Mouse (Mus musculus): ENCODE data around the gene Mtcl1. TPM values are rescaled to one million over a fixed set of nuclear protein-coding genes. Genes with fewer than 3 reads are reported as not detected.
A peak's percentile ranks its signal among the peaks of the same experiment; 100 is the strongest.

The Mtcl1 gene
- 1 to 10 TPM; 4.4 to 4.6 TPM for total RNA-seq (2021)
- long read RNA-seq, experiment 1, partial matches to known transcripts: 2 of 2 reads
- long read RNA-seq, experiment 1, other reads (novel, unspliced or antisense): 0 of 2 reads
- long read RNA-seq, experiment 2, full-length matches to known transcripts: 1 of 3 reads
- long read RNA-seq, experiment 2, partial matches to known transcripts: 2 of 3 reads
- long read RNA-seq, experiment 2, other reads (novel, unspliced or antisense): 0 of 3 reads

DNA sequence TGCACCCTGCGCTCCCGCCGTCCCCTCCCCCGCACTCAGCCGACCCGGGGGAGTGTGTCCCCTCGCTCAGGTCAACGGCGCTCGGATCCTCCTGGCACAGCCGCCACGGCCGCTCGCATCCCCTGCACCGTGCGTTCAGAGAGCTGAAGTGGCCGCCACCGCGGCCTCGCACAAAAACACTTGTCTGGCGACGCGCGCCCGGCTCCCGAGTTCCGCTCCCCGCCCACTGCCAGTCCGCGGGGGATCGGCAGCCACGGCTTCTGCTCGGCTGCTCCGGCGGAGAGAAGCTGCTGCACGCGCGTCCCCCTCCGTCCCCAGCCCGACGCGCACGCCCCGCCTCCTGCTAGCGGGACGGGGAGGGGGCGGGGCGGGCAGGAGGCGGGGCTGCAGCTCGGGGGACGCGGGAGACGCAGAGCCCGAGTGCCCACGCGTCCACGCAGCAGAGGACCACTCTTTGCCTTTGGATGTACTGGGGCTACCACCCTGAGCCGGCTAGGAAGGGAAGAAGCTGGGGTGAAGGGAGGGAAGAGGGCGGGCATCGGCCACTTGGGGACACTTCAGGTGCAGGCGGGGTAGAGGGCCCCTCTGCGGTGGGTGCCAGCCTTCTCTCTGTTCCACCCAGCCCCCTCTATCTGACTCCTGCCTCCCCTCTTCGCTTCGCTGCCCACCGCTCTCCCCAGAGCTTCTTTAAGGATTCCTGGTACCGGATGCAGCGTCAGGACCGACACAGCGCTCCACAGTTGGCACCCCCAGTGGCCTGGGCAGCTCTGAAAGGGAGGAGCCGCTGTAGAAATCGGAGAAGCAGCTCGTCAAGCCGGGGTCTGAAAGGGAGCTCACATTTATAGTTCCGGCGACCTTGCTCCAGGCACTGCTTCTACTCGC lies at the start of gene Mtcl1:
Gene Mtcl1, minus strand, starts transcription at position 291 of the 882 bp plus-strand sequence.
- DNase-seq: peak; percentile 69 to 82
- intact Hi-C loops (cut with DNase I): loop anchor here (2.0 kb wide), 2 partner anchors 35 to 215 kb away; no protein-coding TSS in a partner anchor

DNA sequence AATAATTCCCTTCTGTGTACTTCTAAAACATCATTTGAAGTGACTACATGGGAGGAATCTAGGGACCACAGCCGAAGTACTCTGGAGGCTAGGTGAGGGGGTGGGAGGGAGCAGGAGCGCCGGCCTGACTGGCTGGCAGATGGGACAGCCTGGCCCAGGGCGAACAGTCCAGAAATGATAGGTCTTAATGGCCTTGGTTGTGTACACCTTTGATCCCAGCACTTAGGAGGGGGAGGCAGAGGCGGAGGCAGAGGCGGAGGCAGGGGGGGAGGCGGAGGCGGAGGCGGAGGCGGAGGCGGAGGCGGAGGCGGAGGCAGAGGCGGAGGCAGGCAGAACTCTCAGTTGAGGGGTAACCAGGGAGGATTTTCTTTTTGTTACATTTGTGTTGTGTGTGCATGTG lies 49.0 kb upstream of the Mtcl1 start:
- DNase-seq: no peak
- intact Hi-C loops (cut with DNase I): no loop called here

DNA sequence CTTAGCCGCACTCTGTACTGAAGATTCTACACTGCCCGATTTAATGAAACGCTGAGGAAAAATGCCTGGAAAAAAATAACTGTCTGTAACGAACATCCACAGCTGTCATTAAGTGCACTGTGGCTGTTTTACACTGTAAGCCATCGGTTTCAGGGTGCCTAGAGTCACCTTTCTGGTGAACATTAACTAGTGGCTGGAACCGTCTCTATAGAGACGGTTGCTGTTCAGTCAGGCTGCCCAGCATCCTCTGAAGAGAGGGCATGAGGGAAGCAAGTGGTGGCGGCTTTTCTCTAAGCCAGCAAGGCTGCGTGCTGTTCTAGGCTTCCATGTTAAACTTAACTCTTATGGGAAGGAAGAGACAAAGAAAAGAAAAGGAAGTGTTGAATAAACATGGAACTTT lies 47.0 kb upstream of the Mtcl1 start:
- DNase-seq: no peak
- intact Hi-C loops (cut with DNase I): no loop called here

GRCm38 (mm10) chr17:66490022-66490601 lies 40.6 kb upstream of the Mtcl1 start:
- DNase-seq: peak; percentile 40 to 68
- intact Hi-C loops (cut with DNase I): loop anchor here (1.0 to 5.0 kb wide), 2 partner anchors 255 to 333 kb away; no protein-coding TSS in a partner anchor

DNA sequence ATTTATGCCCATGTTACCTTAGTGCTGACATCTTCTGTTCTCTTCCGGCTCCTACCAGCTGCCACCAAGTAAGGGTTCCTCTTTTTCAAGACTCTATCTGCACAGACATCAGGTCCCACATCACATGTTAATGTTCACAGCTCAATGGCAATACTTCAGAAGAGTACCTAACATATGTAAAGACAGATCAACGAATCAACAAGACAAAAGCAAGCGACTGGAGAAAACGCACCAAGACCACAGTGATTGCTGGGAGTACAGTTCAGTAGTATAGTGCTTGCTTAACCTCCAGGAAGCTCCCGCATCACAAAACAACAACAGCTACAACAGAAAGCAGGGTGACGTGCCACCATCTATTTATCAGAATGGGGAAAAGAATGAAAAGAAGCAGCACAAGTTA lies 37.0 kb upstream of the Mtcl1 start:
- DNase-seq: no peak
- intact Hi-C loops (cut with DNase I): no loop called here

DNA sequence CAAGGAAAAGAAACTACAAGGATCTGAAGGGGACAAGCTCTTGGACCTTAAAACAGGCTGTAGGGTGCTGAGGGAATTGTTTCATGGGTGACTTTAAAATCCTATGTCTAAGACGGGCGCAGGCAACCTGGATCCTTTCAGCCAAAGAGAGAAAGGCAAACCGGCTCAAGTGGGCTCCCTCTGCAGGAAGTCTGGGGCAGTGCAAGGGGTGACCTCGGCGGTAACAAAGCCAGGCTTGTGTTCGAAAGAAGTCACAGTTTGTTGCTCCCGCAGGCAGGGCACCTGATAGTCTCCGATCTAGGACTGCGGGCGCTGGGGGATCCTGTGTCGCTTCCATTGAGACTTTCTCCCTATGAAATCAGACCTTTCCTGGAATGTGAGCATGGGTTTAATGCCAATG lies 36.2 kb upstream of the Mtcl1 start:
- intact Hi-C loops (cut with DNase I): loop anchor here (1.0 to 2.0 kb wide), 2 partner anchors 35 to 250 kb away; no protein-coding TSS in a partner anchor
- DNase-seq: peak; percentile 72 to 85

DNA sequence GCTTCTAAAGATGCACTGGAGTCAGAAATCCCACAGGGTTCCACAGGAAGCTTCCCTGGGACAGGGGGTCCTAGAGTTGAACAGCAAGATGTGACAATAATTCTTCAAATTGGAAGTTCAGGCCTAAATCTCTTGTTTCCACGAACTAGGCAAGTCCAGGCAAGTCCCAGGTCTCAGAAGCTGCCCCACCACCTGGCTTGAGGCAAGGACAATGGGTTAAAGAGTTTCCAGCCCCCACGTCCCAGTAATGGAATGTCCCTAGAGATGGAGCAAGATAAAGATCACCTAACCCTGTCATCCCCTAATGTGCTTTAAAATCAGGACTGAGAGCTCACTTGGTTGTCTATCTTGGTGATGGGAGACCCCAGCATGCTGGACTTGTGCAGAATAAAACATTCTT lies 35.4 kb upstream of the Mtcl1 start:
- DNase-seq: no peak
- intact Hi-C loops (cut with DNase I): loop anchor here (1.0 to 2.0 kb wide), 2 partner anchors 34 to 250 kb away; no protein-coding TSS in a partner anchor

DNA sequence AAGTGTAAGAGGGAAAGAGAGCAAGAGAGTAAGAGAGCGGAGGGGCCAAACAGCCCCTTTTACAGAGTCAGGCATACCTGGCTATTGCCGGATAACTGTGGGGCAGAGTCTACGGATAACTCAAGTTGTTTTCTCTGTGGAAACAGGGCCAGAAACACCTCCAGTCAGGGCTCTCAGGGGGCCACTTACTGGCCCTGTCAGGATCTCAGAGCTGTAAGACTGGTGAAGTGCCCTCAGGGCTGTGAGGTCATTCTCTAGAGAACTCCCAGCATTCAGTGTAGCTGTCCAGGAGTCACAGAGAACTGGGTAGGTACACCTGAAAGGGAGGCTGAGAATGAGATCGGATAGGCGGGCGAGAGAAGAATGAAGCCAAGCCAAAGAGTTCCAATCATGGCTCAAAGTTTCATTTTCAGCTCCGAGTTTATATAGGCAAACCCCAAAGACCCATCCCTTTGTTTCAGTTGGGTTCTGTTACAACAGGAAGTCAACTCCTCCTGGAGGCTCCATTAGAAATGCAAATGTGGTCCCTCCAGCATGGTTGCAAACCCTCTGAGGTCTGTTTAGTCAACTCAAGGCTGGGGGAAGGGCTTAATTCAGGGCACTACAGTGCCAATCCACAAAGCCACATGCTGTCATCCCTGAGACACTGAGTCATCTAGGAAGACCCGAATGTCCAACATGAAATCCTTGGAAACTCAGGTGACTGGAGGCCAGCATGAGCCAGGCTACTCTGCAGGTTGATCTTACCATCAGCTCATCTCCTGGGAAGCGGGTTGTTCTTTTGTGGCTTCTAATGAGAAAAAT lies 34.3 kb upstream of the Mtcl1 start:
- DNase-seq: no peak
- intact Hi-C loops (cut with DNase I): loop anchor here (2.0 kb wide), 1 partner anchor 33 kb away; no protein-coding TSS in a partner anchor

DNA sequence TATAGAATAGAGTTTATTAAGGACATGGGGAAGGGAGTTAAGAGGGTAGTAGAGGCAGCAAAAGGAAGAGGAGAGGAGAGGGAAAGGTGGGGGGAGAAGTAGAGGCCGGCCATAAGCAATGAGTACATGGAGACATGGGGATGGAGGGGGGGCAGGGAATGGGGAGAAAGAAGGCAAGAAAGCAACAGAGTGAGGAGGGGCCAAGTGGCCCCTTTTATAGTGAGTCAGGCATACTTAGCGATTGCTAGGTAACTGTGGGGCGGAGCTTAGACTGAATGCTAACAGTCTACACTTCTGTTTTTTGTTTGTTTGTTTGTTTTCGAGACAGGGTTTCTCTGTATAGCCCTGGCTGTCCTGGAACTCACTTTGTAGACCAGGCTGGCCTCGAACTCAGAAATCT lies 31.7 kb upstream of the Mtcl1 start:
- intact Hi-C loops (cut with DNase I): no loop called here

DNA sequence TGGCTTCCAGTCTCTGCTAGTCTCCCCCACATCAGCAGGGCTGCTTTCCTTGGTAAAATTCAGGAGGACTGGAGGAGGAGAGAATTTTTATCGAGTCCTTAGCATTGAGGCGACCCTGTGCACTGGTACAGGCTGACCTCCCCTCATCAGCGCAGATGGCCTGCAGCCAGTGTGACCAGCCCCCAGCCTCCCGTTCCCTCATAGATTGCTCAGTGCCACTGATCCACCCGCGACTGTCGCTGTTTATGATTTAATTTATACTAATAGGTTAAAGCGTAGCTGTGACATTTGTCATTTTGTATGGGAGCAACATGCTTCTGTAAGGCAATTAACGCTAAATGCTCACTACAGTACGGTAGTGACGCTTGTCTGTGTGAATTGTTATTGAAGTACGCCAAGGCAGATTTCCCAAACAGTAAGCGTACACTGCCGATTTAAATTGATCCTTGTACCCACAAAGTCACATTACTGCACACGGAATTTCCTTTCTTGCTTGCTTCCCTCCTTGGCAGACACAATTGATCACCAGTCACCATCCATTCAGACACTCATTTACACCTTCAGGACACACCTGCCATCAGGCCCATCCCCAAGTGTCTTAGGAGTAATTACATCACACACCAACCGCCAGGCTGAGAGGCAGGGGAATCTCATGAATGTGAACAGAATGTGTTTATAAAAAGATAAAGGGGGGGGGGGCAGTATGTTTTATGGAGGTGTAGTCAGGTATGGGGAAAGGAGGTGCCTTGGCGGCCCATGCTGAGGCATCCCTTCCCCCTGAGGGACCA lies 31.1 kb upstream of the Mtcl1 start:
- intact Hi-C loops (cut with DNase I): no loop called here
- DNase-seq: no peak

More for the DNA sequence above, 31.7 kb upstream of the Mtcl1 start:
- no peak for DNase-seq

- peak; percentile 20 for DNase-seq
- intact Hi-C loops (cut with DNase I): no loop called here
Observed at GRCm38 (mm10) chr17:66479813-66480490, 30.4 kb upstream of the Mtcl1 start.

DNA sequence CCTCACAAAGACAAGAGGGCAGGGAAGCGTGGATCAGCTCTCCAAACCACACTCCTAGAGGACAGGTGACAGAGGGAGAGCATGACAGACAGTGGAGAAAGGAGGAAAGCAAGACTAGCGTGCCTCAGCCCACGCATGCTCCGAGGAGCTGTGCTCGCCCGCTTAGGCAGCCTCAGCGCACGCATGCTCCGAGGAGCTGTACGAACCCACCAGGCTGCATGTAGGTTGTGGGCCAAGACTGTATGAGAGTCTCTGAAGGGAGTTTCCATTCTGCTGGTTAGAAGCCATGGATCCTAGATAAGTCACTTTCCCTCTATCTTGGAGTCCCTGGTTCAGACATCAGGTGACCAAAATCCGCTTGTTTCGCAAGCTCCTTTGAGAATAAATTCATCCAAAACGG lies 29.8 kb upstream of the Mtcl1 start:
- no peak for DNase-seq
- intact Hi-C loops (cut with DNase I): no loop called here

DNA sequence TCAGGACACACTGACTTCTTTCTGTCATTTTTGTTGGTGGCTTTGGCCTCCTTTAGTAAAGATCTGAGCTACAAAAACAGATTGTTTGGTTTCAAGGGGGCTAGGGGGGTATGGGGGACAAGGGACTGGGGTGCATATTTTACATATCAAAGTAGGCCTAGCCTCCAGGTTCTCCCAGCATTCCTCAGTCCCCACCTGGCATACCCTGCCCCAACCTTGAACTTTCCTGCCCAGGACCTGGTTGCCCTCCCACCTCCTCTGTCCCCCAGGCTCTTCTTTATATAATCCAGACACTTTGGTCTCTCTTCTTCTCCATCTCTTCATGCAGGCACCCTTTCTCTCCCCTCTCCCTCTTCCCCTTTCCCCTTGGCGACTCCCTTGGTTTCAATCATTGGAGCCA lies 23.7 kb upstream of the Mtcl1 start:
- intact Hi-C loops (cut with DNase I): no loop called here
- DNase-seq: no peak

DNA sequence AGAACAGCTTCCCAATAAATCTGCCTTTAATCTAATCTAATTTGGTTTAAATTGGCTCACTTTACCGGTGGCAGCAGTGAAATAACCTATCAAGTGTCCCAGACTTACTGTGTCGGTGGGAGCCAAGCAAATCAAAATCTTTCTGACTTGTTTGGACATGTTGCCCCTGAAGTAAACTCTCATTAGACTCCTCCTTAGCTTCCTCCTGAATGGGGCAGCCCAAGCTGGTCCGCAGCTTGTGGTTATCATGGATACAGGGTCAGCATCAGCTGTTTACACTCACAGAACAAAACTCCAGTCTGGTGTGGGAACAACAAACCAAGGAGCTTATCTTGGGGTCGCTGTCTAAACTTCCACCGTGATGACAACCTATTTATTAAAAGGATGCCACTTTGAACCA lies 22.2 kb upstream of the Mtcl1 start:
- intact Hi-C loops (cut with DNase I): no loop called here
- DNase-seq: no peak

GRCm38 (mm10) chr17:66471252-66471651 lies 21.7 kb upstream of the Mtcl1 start:
- intact Hi-C loops (cut with DNase I): no loop called here
- no peak for DNase-seq

DNA sequence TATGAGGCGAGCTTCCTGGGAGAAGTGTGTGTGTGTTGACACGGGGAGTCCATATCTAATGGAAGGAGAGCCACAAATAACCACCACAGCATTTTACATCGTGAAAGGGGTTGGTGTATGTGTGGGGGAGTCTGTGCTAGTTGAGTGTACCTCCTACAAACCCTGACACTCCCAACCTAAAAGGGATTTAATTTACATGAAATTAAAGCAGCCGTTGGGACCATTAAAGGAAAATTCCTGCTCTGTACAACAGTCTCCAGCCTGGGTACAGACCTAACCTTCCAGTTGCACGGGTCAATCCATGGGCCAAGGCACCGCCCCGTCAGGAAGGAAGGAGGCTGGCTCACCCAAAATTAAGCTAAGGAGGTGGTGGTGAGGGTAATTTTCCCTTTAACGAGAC lies 20.5 kb upstream of the Mtcl1 start:
- intact Hi-C loops (cut with DNase I): no loop called here
- no peak for DNase-seq

DNA sequence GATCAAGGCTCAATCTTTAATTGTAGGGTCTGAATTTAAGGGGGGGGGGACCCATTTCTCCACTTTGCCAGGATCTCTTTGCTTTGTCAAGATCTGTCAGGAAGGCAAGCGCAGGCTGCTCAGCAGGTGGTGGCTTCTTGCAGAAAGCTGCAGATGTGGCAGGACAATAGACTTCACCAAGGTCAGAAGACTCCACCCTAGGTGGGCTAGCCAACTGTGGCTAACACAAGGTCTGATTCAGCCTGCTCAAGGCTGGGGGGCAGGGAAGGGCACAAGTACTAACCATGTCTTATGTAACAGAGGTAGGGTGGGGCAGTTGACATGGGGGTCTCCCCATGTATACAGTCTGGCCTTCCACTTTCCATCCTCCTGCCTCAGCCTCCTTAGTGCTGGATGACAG lies 7.7 kb upstream of the Mtcl1 start:
- DNase-seq: no peak
- intact Hi-C loops (cut with DNase I): no loop called here

- intact Hi-C loops (cut with DNase I): loop anchor here (2.0 kb wide), 2 partner anchors 34 to 216 kb away; no protein-coding TSS in a partner anchor
- DNase-seq: peak; percentile 88 to 92
Observed at GRCm38 (mm10) chr17:66451143-66451542, 1.6 kb upstream of the Mtcl1 start.

DNA sequence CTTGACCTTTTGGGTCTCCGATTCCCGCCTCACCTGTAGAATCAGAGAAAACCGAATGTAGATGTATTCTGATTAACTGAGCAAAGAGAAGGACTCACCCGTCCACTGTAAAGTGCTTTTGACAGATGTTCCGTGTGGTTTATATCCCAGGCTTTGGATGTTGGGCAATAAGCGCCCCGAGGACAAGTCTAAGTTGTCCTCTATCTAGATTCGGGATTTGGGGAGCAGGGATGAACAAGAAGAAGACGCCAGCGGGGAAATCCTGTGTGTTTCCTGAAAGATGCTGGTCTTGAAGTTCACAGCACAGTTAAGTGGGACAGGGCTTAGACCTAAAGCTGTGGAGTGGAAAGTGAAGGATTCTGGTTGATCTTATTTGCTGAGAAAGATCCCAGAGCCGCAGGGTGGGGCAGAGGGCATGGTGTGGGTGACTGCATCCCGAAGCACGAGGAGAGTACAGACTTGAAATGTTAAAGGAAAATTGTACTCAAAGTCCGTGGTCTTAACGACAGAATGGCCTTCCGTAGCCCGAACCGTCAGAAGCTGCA lies 1.0 kb upstream of the Mtcl1 start:
- intact Hi-C loops (cut with DNase I): loop anchor here (2.0 kb wide), 2 partner anchors 34 to 216 kb away; no protein-coding TSS in a partner anchor
- no peak for DNase-seq
